Mouse (Mus musculus) C2C12 (cell line): ENCODE results near the gene Qrfp. TPM values are rescaled to one million over a fixed set of nuclear protein-coding genes. Genes with fewer than 3 reads are reported as not detected.

Source experiments
- H3K27me3 ChIP-seq: one replicate; pipeline ENCODE4 v1.6.1; 2011; ENCODE audit not compliant: control insufficient read depth, insufficient read depth, insufficient read length
- H3K36me3 ChIP-seq: one replicate; pipeline ENCODE4 v1.6.1; 2011; ENCODE audit not compliant: control insufficient read depth, insufficient read depth
- H3K4me3 ChIP-seq: one replicate; pipeline ENCODE4 v1.5.1; 2011; ENCODE audit warnings: mild to moderate bottlenecking, control low read depth; ENCODE audit not compliant: poor library complexity, insufficient read depth, severe bottlenecking
- H3K79me2 ChIP-seq: one replicate; pipeline ENCODE4 v1.6.1; 2011; ENCODE audit not compliant: control insufficient read depth, insufficient read depth
- H3K79me3 ChIP-seq: one replicate; pipeline ENCODE4 v1.6.1; 2011; ENCODE audit warnings: low read depth, control low read depth
- H3ac ChIP-seq: one replicate; pipeline ENCODE3; 2011; ENCODE audit warnings: low read depth; ENCODE audit not compliant: control insufficient read depth, insufficient read length
- CEBPB ChIP-seq: IDR thresholded peaks from one replicate; pipeline ENCODE4 v1.6.1; 2011; ENCODE audit warnings: low read depth, mild to moderate bottlenecking, control low read depth, moderate library complexity
- CTCF ChIP-seq: IDR thresholded peaks from one replicate; pipeline ENCODE4 v1.5.1; 2011; ENCODE audit not compliant: control insufficient read depth, insufficient read depth, insufficient read length
- FOSL1 ChIP-seq: IDR thresholded peaks from one replicate; pipeline ENCODE4 v1.8.0; 2011; ENCODE audit warnings: mild to moderate bottlenecking, low read length; ENCODE audit not compliant: poor library complexity, insufficient read depth, severe bottlenecking
- MAX ChIP-seq: IDR thresholded peaks from one replicate; pipeline ENCODE4 v1.6.1; 2011; ENCODE audit warnings: mild to moderate bottlenecking, control low read depth
- MYOD1 ChIP-seq: IDR thresholded peaks from one replicate; pipeline ENCODE4 v1.6.1; 2011; ENCODE audit warnings: low read depth; ENCODE audit not compliant: control insufficient read depth, insufficient read length
- MYOG ChIP-seq: IDR thresholded peaks from one replicate; pipeline ENCODE4 v1.6.1; 2011; ENCODE audit not compliant: control insufficient read depth, insufficient read length; ENCODE audit errors: extremely low read depth
- USF1 ChIP-seq: IDR thresholded peaks from one replicate; pipeline ENCODE4 v1.6.1; 2011; ENCODE audit warnings: low read depth, mild to moderate bottlenecking, control low read depth, moderate library complexity
- polyA plus RNA-seq: library from polyadenylated mRNA; unstranded; fragments of >200 nt; fragmentation: generic; extraction: Trizol; gene quantifications from one replicate; pipeline ENCODE4 v1.2.1, GENCODE M21; 2012; ENCODE audit warnings: missing spikeins

Qrfp gene
- polyA plus RNA-seq, 1 experiment: 4.1 TPM

GRCm38 (mm10) chr2:31846692-31847660 lies 36.6 kb upstream of the Qrfp start:
- Histone ChIP-seq H3K27me3 (peaks cover 43% of the 10 kb centered on the region), H3ac (no peak overlapping the region), H3K4me3 (no peak overlapping the region), H3K79me2 (no peaks in the 10 kb centered on the region), H3K36me3 (no peaks in the 10 kb centered on the region), H3K79me3 (no peaks in the 10 kb centered on the region)
- TF ChIP-seq CTCF (no peak), FOSL1 (no peak), MAX (no peak), USF1 (no peak), MYOD1 (no peak), CEBPB (no peak), MYOG (no peak)

DNA sequence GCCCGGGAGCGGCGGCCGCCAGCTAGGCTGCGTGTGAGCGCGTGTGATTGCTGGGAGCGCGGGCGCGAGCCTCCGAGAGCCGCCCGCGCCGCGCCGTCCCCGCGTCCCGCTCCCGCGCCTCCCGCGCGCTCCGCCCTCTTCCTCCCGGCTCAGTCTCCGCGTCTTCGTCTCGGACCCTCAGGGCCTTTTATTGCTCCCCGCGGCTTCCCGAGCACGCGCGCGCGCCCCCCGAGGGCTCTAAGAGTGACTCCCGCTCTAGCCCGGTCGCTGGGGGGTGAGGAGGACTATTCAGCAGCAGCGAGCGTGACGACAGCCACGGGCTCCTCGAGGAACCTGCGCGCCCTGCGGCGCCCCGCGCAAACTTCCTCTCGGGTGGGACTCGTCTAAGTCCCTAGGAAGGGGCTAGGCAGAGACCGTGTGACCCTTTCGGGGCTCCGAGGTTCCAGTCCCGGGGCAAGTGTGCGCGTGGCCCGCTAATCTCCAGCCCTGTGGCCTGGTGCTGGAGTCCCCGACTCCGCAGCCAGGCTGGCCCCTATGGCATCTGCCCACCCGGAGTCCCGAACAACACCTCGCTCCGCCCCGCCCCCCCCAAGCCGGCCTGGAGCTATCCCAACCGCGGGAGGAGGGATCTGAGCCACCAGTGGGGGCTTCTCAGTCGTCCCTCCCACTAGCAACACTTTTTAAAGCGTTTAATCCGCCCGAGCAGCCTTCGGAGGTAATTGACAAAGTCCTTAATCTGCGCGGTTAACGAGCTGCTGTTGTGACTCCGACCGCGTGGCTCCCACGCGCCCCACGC lies 35.7 kb upstream of the Qrfp start, which contains the start of gene Fibcd1:
Fibcd1 (minus strand) TSS at position 110 of the 796 bp plus-strand sequence.
- H3ac ChIP-seq: peak within 1 kb of the TSS; percentile 51
- no peaks in the 10 kb centered on the region for H3K36me3 ChIP-seq
- H3K4me3 ChIP-seq: no peak within 1 kb of the TSS
- H3K27me3 ChIP-seq: peaks cover 47% of the 10 kb centered on the region
- no peaks in the 10 kb centered on the region for H3K79me3 ChIP-seq
- TF ChIP-seq MYOG (no peak), CEBPB (no peak)
- H3K79me2 ChIP-seq: no peaks in the 10 kb centered on the region

- no peak overlapping the region for H3K4me3 ChIP-seq
- peaks cover 52% of the 10 kb centered on the region for H3K27me3 ChIP-seq
- no peaks in the 10 kb centered on the region for H3K79me3 ChIP-seq
- H3K79me2 ChIP-seq: no peaks in the 10 kb centered on the region
- H3ac ChIP-seq: no peak overlapping the region
- H3K36me3 ChIP-seq: no peaks in the 10 kb centered on the region
- TF ChIP-seq FOSL1: no peak
Observed at GRCm38 (mm10) chr2:31845512-31845895, 35.1 kb upstream of the Qrfp start.

GRCm38 (mm10) chr2:31844729-31845136 lies 34.4 kb upstream of the Qrfp start:
- H3K79me2 ChIP-seq: no peaks in the 10 kb centered on the region
- peaks cover 58% of the 10 kb centered on the region for H3K27me3 ChIP-seq
- H3K4me3 ChIP-seq: no peak overlapping the region
- TF ChIP-seq FOSL1 (no peak), CEBPB (no peak), MYOD1 (no peak), MAX (no peak), CTCF (no peak)
- H3ac ChIP-seq: no peak overlapping the region
- no peaks in the 10 kb centered on the region for H3K79me3 ChIP-seq
- H3K36me3 ChIP-seq: no peaks in the 10 kb centered on the region

GRCm38 (mm10) chr2:31838868-31839267 lies 28.5 kb upstream of the Qrfp start:
- Histone ChIP-seq H3K79me3 (no peaks in the 10 kb centered on the region), H3K79me2 (no peaks in the 10 kb centered on the region), H3K36me3 (no peaks in the 10 kb centered on the region), H3K27me3 (peaks cover 29% of the 10 kb centered on the region), H3K4me3 (no peak overlapping the region), H3ac (no peak overlapping the region)
- TF ChIP-seq MAX (no peak), USF1 (no peak), FOSL1 (no peak), MYOG (no peak), CEBPB (no peak), CTCF (no peak), MYOD1 (no peak)

GRCm38 (mm10) chr2:31836985-31837384 lies 26.6 kb upstream of the Qrfp start:
- Histone ChIP-seq H3K27me3 (peaks cover 22% of the 10 kb centered on the region), H3ac (no peak overlapping the region), H3K79me2 (no peaks in the 10 kb centered on the region), H3K36me3 (no peaks in the 10 kb centered on the region), H3K79me3 (no peaks in the 10 kb centered on the region), H3K4me3 (no peak overlapping the region)
- peak; percentile 86 for TF ChIP-seq MYOD1
- no peak for TF ChIP-seq USF1
- TF ChIP-seq MYOG: no peak
- no peak for TF ChIP-seq FOSL1
- no peak for TF ChIP-seq CEBPB
